Mouse (Mus musculus): ENCODE measurements around the gene Msh3. TPM values are rescaled to one million over a fixed set of nuclear protein-coding genes. Genes with fewer than 3 reads are reported as not detected.

Gene Msh3
- polyA plus RNA-seq, 1 experiment from 2014 or later: 32.6 TPM

- no peak for ATAC-seq (ENCODE audit: insufficient number of reproducible peaks, insufficient read depth, low FRiP score, low TSS enrichment, low read depth)
- no peaks in the 10 kb centered on the region for H3K4me1 ChIP-seq
- peaks cover 32% of the 10 kb centered on the region for H3K36me3 ChIP-seq
- H3K4me2 ChIP-seq: no peak overlapping the region
- H3K4me3 ChIP-seq: no peak overlapping the region
- H3K27me3 ChIP-seq: no peaks in the 10 kb centered on the region
- 75% methylated on average over 4 of the region's 4 CpGs for WGBS
- H3K27ac ChIP-seq: no peak overlapping the region
- H3K9ac ChIP-seq: no peak overlapping the region
- no peaks in the 10 kb centered on the region for H3K9me3 ChIP-seq
Measured at GRCm38 (mm10) chr13:92291605-92292004, 63.2 kb downstream of the Msh3 start.

DNA sequence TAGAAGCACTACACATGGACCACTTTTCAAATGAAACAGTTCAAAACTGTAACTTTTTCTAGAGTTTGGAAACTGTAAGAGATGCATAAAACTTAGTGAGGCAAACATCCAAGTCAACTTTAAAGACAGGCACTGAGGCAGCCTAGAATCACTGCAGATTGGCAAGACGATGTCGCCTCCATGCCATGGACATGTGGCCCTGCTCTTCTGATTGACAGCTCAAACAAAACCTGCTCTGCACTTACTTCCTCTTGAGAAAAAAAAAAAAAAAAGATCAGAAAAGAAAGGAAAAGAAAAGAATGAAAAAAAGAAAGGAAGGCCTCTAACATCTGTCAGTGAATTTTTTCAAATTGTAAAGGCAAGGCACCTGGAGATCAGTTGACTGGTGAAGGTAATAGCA, 77.8 kb downstream of the Msh3 start:
- 92% methylated on average over 2 of the region's 2 CpGs for WGBS
- ATAC-seq (ENCODE audit: insufficient number of reproducible peaks, insufficient read depth, low FRiP score, low TSS enrichment, low read depth): no peak

DNA sequence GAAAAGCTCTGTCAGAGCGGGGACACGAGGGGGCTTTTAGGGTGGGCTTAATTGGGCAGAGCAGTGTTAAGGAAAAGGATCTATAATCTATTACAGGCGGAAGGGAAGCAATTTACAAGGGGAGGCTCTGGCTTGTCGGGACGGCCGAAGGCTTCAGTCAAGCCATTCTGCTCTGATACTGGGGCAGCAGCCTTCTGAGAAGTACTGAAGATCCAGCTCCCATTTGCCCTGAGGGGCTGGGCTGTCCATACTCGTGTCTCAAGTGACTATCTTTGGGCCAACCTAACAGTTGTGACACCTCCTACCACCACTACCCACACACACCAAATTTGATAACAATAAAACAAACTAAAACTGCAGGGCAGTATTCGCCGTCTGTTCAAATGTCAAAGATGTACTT, 79.5 kb downstream of the Msh3 start:
- H3K4me3 ChIP-seq: no peak overlapping the region
- no peak overlapping the region for H3K9ac ChIP-seq
- H3K36me3 ChIP-seq: peaks cover 5% of the 10 kb centered on the region; the same call in 1 of the 2 replicates
- no peak overlapping the region for H3K4me2 ChIP-seq
- H3K27me3 ChIP-seq: no peaks in the 10 kb centered on the region
- ATAC-seq (ENCODE audit: insufficient number of reproducible peaks, insufficient read depth, low FRiP score, low TSS enrichment, low read depth): no peak
- WGBS: 78% methylated on average over 9 of the region's 9 CpGs
- no peaks in the 10 kb centered on the region for H3K9me3 ChIP-seq
- H3K4me1 ChIP-seq: peaks cover 14% of the 10 kb centered on the region
- H3K27ac ChIP-seq: 0 out of 2 replicates have a peak overlapping the region, but pooled peaks have one; percentile 49

More for the DNA sequence above, 77.8 kb downstream of the Msh3 start:
- Histone ChIP-seq H3K27ac (no peak overlapping the region), H3K4me2 (no peak overlapping the region), H3K4me1 (peaks cover 14% of the 10 kb centered on the region), H3K9me3 (no peaks in the 10 kb centered on the region), H3K9ac (no peak overlapping the region), H3K27me3 (no peaks in the 10 kb centered on the region), H3K36me3 (peaks cover 10% of the 10 kb centered on the region), H3K4me3 (no peak overlapping the region)

DNA sequence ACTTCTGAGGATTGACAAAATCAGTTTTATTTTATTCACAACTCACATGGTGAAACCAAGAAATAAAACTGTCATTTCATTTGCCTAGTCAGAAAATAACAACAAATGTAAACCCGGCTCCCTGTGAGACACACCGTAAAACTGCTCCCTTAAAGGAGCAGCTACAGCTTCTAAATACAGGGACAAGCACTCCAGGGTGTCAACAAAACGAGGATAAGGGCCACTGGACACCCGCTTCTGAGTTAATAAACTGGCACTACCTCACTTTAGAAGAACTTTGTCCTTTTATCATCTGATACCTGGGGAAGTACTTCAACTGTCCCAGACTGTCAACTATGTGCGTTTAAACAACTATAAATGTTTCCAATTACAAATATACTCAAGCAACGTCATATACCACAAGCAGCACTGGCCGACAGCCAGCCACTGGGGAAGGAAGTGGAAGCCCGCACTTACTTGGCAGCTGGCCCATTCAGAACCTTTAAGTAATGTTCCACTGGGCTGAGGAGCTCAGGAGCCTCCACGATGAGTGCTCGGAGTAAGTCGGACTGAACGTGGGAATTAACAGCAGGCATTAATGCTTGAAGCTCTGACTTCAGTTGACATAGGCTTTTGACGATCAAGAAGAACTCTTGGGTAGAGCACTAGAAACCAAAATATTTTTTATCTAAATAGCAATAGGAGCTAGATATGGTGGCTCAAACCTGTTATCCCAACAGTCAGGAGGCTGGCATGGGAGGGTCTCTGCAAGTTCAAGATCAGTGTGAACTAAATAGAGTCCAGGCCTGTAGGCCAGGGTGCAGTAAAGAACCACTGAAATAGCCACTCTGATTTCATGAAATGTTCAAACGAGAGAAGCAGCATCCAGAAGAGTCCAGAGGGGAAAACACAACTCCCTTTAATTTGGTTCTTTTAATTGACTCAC, 80.3 kb downstream of the Msh3 start:
- peak; percentile 52; the same call in 1 of the 2 replicates for ATAC-seq (ENCODE audit: insufficient number of reproducible peaks, insufficient read depth, low FRiP score, low TSS enrichment, low read depth)
- peaks cover 5% of the 10 kb centered on the region; the same call in 1 of the 2 replicates for H3K36me3 ChIP-seq
- no peaks in the 10 kb centered on the region for H3K9me3 ChIP-seq
- peaks cover 14% of the 10 kb centered on the region for H3K4me1 ChIP-seq
- 44% methylated on average over 14 of the region's 14 CpGs for WGBS
- H3K9ac ChIP-seq: no peak overlapping the region
- H3K4me2 ChIP-seq: peak overlapping the region; percentile 12; the same call in 1 of the 2 replicates
- no peaks in the 10 kb centered on the region for H3K27me3 ChIP-seq
- H3K27ac ChIP-seq: peak overlapping the region; percentile 49; the same call in 1 of the 2 replicates
- H3K4me3 ChIP-seq: no peak overlapping the region

DNA sequence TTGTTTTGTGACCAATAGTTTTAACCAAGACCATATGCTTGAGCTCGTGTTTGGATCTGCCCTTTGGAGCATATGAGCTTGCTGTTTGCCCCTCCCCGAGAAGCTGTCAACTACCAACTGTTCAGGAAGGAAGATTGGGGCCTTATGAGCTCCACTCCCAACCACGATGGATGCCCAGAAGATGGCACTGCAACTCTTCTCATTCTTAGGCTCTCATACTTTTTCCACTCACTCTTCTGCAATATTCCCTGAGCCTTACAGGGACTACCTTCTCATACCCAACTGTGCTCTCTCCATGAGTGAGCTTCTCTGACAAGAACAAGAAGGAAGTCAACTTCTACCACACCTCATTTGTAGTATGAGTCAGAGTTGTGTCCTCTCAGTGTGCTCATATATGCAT, 87.7 kb downstream of the Msh3 start:
- Histone ChIP-seq H3K9ac (no peak overlapping the region), H3K27me3 (no peaks in the 10 kb centered on the region), H3K4me2 (no peak overlapping the region), H3K27ac (no peak overlapping the region), H3K4me1 (no peaks in the 10 kb centered on the region), H3K4me3 (no peak overlapping the region), H3K9me3 (no peaks in the 10 kb centered on the region), H3K36me3 (peaks cover 14% of the 10 kb centered on the region)
- WGBS: 73% methylated on average over 3 of the region's 3 CpGs
- ATAC-seq (ENCODE audit: insufficient number of reproducible peaks, insufficient read depth, low FRiP score, low TSS enrichment, low read depth): no peak

DNA sequence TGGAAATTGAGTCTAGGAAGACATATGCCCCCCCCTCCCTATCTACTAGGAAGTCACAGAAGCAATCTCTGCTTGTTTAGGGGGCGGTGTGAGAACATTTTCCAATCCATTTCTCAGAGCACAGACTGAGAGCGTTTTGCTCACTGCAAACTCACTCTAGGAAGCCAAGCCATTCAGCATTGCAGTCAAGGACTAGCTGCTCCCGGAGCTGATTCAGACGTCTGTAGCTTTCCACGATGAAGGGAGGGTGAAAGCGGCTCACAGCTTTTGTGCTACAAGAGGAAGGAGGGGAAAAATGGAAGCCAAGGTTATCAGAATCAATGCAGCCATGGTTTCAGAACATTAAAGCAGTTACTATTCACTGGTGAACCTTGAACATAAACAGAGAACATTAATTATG, 91.2 kb downstream of the Msh3 start:
- Histone ChIP-seq H3K4me2 (no peak overlapping the region), H3K27ac (no peak overlapping the region), H3K9ac (no peak overlapping the region), H3K4me1 (no peaks in the 10 kb centered on the region), H3K27me3 (no peaks in the 10 kb centered on the region), H3K36me3 (peaks cover 25% of the 10 kb centered on the region), H3K4me3 (no peak overlapping the region), H3K9me3 (no peaks in the 10 kb centered on the region)
- no peak for ATAC-seq (ENCODE audit: insufficient number of reproducible peaks, insufficient read depth, low FRiP score, low TSS enrichment, low read depth)
- 94% methylated on average over 6 of the region's 6 CpGs for WGBS

- ATAC-seq (ENCODE audit: insufficient number of reproducible peaks, insufficient read depth, low FRiP score, low TSS enrichment, low read depth): no peak
- no peaks in the 10 kb centered on the region for H3K9me3 ChIP-seq
- H3K4me2 ChIP-seq: no peak overlapping the region
- H3K27me3 ChIP-seq: no peaks in the 10 kb centered on the region
- H3K36me3 ChIP-seq: peaks cover 30% of the 10 kb centered on the region
- no peaks in the 10 kb centered on the region for H3K4me1 ChIP-seq
- no peak overlapping the region for H3K27ac ChIP-seq
- 84% methylated on average over 5 of the region's 5 CpGs for WGBS
- H3K9ac ChIP-seq: no peak overlapping the region
- no peak overlapping the region for H3K4me3 ChIP-seq
Measured at GRCm38 (mm10) chr13:92261329-92261728, 93.5 kb downstream of the Msh3 start.

DNA sequence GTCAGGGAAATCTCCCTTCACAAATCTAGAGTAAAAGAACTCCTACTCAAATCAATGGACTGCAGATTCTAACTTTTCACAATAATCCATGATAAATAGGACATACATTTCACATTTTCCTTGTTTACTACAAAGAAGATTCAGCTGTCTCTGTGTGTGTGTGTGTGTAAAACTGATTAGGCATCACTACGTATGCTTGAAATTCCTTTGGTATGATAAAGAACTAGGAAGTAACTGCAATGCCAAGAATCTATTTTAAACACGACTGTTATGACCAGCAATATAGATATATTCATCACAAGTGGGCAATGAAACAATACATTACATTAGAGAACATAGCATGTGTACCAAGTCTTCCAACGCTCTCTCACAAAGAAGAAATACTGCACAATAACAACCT, 99.3 kb downstream of the Msh3 start:
- H3K9ac ChIP-seq: no peak overlapping the region
- peaks cover 33% of the 10 kb centered on the region for H3K36me3 ChIP-seq
- no peak overlapping the region for H3K27ac ChIP-seq
- no peak overlapping the region for H3K4me2 ChIP-seq
- no peak for ATAC-seq (ENCODE audit: insufficient number of reproducible peaks, insufficient read depth, low FRiP score, low TSS enrichment, low read depth)
- no peaks in the 10 kb centered on the region for H3K27me3 ChIP-seq
- H3K9me3 ChIP-seq: no peaks in the 10 kb centered on the region
- H3K4me1 ChIP-seq: no peaks in the 10 kb centered on the region
- WGBS: 84% methylated on average over 3 of the region's 3 CpGs
- H3K4me3 ChIP-seq: no peak overlapping the region

- H3K4me1 ChIP-seq: no peaks in the 10 kb centered on the region
- H3K27me3 ChIP-seq: no peaks in the 10 kb centered on the region
- peaks cover 36% of the 10 kb centered on the region for H3K36me3 ChIP-seq
- no peak overlapping the region for H3K9ac ChIP-seq
- no peak for ATAC-seq (ENCODE audit: insufficient number of reproducible peaks, insufficient read depth, low FRiP score, low TSS enrichment, low read depth)
- H3K9me3 ChIP-seq: no peaks in the 10 kb centered on the region
- H3K4me2 ChIP-seq: no peak overlapping the region
- WGBS: 93% methylated on average over 5 of the region's 5 CpGs
- no peak overlapping the region for H3K4me3 ChIP-seq
- no peak overlapping the region for H3K27ac ChIP-seq
Measured at GRCm38 (mm10) chr13:92253850-92254249, 101.0 kb downstream of the Msh3 start.

DNA sequence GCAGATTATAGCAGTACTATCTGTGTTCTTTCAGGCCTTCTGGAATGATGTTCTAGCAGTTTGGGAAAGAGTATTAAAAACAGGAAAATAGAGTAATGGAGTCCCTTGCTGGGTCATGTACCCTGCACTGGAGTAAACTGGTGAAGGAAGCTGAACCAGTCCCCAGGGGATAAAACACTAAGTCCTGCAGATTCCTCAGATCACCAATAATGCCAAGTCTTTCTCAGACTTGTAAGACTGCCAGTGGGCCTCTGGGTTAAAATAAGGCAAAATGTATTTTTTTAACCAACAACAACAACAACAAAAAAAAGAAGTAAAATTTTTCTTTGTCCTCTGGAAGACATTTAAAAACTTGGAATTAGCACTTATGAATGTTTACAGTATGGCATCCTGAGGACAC, 102.5 kb downstream of the Msh3 start:
- no peak for ATAC-seq (ENCODE audit: insufficient number of reproducible peaks, insufficient read depth, low FRiP score, low TSS enrichment, low read depth)

DNA sequence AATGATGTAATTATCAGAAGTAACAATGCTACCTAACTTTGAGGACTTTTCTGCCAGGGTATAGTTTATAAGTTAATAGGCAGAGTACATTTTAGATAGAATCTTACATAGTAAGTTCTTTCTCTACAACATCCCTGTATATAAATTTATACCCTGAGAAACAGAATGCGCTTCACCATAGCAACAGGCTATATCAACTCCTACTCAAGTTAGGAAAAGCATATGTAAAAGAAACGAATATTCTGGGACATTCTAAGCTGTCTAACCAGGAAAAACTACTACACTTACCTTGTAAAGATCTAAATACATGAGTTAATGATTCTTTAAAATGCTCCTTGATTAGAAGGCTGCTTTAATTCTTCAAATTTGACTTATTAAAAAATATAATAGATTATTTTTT, 107.2 kb downstream of the Msh3 start:
- WGBS: 82% methylated on average over 2 of the region's 2 CpGs
- Histone ChIP-seq H3K9ac (no peak overlapping the region), H3K27ac (no peak overlapping the region), H3K4me3 (no peak overlapping the region), H3K9me3 (no peaks in the 10 kb centered on the region), H3K4me1 (no peaks in the 10 kb centered on the region), H3K27me3 (no peaks in the 10 kb centered on the region), H3K36me3 (peaks cover 18% of the 10 kb centered on the region), H3K4me2 (no peak overlapping the region)
- no peak for ATAC-seq (ENCODE audit: insufficient number of reproducible peaks, insufficient read depth, low FRiP score, low TSS enrichment, low read depth)

More for the DNA sequence above, 102.5 kb downstream of the Msh3 start:
- H3K9ac ChIP-seq: no peak overlapping the region
- no peak overlapping the region for H3K27ac ChIP-seq
- H3K4me1 ChIP-seq: no peaks in the 10 kb centered on the region
- H3K27me3 ChIP-seq: no peaks in the 10 kb centered on the region
- no peak overlapping the region for H3K4me2 ChIP-seq
- H3K4me3 ChIP-seq: no peak overlapping the region
- H3K36me3 ChIP-seq: peaks cover 40% of the 10 kb centered on the region
- no peaks in the 10 kb centered on the region for H3K9me3 ChIP-seq

GRCm38 (mm10) chr13:92246966-92247365, 107.8 kb downstream of the Msh3 start:
- Histone ChIP-seq H3K27me3 (no peaks in the 10 kb centered on the region), H3K4me1 (no peaks in the 10 kb centered on the region), H3K9ac (no peak overlapping the region), H3K36me3 (peaks cover 17% of the 10 kb centered on the region), H3K4me3 (no peak overlapping the region), H3K9me3 (no peaks in the 10 kb centered on the region), H3K4me2 (no peak overlapping the region), H3K27ac (no peak overlapping the region)
- no peak for ATAC-seq (ENCODE audit: insufficient number of reproducible peaks, insufficient read depth, low FRiP score, low TSS enrichment, low read depth)
- WGBS: 88% methylated on average over 5 of the region's 5 CpGs
